Mouse (Mus musculus): Measurements from ENCODE around the gene Slc24a4.

DNA sequence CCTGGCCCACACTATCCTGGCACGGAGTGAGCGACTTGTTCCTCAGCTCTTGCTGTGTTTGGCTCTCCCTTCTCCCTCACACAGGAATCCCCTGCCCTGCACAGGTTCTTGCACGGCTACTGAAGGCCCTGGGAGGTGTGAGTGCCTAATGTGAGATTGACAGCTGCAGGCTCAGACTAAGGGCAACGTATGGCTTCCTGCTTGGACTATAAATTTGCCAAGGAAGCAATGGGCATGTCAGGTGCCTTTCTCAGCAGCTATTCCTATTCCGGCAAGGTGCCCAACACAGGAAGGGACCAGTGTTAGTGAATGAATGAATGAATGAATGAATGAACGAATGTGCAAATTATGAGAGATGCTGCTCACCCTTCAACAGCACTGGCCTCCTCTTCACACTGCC is 54.1 kb downstream of the Slc24a4 start:
- TF ChIP-seq CTCF (IDR thresholded peaks at IDR 0.05; ENCODE audit: borderline replicate concordance, extremely low read depth, insufficient read depth, insufficient read length), result no peak
- TF ChIP-seq POLR2A (IDR thresholded peaks at IDR 0.05; ENCODE audit: borderline replicate concordance, extremely low read depth, insufficient read depth, insufficient read length, poor library complexity, severe bottlenecking), result no peak

Measured in brain, embryonic 14.5 days (tissue).